Mouse (Mus musculus) heart, adult 18-20 months (tissue): ENCODE measurements around the gene Dph5. TPM values are rescaled to one million over a fixed set of nuclear protein-coding genes. Genes with fewer than 3 reads are reported as not detected.

Source experiments
- DNase-seq, 2 experiments: peaks; one replicate each; pipeline ENCODE4 v3.0.0; 2021 to 2022; ENCODE audit warnings: mixed read lengths in 1 of 2
- microRNA-seq, 2 experiments: library from miRNA; unstranded; fragments of <30 nt; microRNA quantifications; one replicate each; pipeline ENCODE4 v1.2.0; 2022
- total RNA-seq, 2 experiments: library from RNA; stranded (reverse); gene quantifications; 2 replicates each; pipeline ENCODE4 v1.2.3; 2021

Dph5 gene
- total RNA-seq, 2 experiments from 2014 or later, result 7.2 to 9.8 TPM

DNA sequence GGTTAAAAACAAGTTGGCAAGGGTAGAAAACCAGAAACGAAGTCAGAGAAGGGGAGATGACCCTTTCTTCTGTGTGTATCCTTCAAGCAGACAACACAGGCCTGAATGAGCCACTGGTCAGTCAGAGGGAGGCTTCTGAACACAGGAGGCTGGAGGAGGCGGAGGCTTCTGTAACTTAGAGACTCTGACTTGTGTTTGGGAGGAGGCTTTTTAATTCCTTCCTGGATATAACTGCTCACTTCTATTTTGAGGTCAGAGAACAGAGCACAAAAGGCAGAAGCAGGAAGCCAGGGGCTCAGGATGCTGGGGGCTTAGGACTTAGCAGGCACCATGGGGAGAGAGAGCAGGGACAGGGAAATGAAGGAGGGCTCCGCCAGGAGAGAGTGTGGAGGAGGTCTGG is 63.6 kb downstream of the Dph5 start:
- DNase-seq, result peak in 1 of 2 experiments; percentile 15

GRCm38 (mm10) chr3:115952356-115952755 is 64.7 kb downstream of the Dph5 start:
- no peak for DNase-seq

- no peak for DNase-seq
These were observed 65.5 kb downstream of the Dph5 start for GRCm38 (mm10) chr3:115953088-115953487.

DNA sequence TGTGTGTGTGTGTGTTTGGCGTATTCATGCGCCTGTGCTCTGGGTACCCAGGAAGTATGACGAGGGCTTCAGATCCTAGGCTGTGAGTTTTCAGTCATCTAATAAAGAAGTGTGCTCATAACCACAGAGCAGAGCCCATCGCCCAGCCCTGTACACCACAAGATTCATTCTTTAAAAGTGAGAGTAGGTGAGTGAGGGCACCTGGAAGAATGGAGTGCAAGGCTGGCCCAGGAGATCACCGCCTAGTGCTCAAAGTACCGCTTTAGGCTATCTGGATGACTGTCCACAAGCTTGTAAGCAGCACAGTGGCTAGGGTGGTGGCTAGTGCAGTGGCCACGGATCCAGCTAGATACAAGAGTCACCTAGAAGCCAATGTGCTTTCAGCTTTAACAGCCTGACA is 69.6 kb downstream of the Dph5 start:
- DNase-seq, result no peak

DNA sequence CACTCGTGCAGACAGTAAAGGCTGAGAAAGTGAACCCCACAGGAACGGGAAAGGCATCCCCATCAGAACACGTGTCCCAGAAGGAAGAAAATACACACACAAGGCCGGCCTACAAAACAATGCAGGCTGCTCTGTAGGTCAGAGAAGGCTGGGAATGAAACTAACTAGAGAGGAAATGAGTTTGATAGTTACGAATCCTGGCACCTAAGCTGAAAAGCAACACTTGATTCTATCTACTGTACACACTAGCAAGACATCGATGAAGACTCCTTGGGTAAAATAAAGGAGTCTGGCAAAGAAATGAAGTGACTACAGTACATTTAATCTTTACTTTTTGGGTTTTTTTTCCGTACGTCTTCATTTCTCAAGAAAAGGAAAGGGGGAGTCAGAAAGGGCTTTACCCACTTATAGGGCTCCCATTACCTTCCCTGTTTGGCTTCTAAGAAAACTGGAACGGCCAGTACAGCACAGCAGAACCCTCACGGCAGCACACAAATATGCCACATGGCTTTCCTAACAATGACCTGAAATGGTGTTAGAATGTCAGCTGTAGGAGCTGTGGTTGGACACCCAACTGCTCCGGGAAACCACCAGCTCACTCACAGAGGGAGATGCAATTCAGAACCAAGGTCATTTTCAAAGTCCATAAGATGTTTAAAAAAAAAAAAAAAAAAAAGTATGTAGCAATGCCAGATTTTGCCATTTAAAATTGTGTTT is 73.8 kb downstream of the Dph5 start:
- no peak for DNase-seq

DNA sequence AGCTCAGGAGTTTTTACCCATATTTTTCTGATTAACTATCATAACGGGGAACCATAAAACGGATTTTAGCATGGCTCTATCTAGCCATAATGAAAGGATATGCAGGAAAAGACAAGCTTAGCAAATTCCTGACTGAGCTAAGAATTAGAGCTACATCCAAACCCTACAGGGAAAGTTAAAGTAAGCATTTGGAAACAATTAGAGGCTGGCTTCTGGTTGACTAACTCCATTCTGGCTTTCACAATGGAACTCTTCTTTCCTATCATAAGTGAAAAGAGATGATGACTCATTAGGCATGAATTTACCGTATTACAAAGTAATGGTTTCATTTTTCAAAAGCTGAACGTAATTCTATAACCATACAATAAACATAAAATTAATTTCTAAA is 74.4 kb downstream of the Dph5 start:
- no peak for DNase-seq

GRCm38 (mm10) chr3:115963597-115963996 is 76.0 kb downstream of the Dph5 start:
- no peak for DNase-seq

DNA sequence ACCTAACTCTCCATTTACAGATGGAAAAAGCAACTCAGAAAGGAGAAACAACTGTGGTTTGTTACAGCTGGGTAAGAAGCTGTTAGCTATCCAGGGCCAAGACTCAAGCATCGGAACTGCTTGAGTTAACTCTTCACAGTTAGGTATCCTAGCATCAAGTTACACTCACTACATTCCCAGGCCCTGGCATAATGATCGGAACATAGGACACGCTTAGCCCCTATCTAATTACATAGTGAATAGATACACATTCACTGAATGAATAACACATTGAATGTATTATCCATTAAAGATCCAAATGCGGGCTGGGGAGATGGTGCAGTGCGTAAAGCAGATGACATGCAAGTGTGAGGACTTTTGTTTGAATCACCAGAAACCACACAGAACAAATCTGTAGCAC is 76.4 kb downstream of the Dph5 start:
- DNase-seq, result no peak

- no peak for DNase-seq
These were observed 81.3 kb downstream of the Dph5 start for GRCm38 (mm10) chr3:115968745-115969530.

DNA sequence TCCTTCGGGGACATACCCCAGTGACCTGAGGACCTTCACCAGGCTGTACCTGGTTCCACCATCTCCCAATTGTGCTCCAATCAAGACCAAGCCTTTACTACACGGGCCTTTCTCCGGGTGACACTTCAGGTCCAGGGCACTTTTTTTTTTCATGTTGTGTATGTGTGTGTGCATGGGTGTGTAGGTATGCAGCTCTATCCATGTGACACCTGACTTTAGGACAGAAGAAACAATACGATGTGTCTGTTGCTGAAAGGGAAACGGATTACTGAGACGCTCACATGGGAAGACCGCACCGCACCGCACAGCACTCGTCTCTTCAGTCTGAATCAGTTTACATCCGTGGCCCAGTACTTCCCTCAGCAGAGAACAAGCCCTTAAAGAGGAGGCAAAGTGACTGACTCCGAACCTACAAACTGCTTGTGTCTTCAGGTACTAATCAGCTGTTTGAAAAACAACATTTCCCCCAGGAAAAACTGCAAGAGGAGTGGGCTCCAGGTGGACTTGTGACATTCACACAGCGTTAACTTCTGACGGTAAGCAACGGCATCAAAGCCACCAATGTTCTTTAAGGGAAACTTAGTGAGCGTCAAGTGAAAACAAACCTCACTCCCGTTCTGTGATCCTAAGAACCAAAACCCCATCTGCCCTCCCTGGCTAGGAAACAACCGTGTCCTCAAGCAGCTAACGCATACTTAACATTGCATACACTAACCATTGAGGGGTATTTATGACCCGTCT is 83.6 kb downstream of the Dph5 start:
- no peak for DNase-seq

GRCm38 (mm10) chr3:115971891-115972646 is 84.4 kb downstream of the Dph5 start:
- no peak for DNase-seq

DNA sequence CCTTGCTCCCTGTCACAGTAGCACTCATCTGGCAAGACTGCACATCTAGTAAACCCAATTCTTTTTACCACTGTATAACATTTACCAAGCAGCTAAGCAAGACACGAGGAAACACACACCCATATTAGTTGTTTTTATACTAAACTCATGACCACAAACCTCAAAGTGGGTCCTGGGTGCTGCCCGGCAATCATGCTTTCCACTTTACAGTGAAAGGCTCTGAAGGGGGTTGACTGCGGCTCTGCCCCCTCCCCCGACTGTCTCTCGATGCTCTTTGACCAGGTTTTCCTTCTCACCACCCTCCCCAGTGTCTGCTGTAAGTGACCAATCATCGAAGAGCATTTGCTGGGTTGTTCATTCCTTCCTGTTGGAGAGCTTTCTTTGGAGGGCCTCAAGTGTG is 86.6 kb downstream of the Dph5 start:
- DNase-seq, result no peak

DNA sequence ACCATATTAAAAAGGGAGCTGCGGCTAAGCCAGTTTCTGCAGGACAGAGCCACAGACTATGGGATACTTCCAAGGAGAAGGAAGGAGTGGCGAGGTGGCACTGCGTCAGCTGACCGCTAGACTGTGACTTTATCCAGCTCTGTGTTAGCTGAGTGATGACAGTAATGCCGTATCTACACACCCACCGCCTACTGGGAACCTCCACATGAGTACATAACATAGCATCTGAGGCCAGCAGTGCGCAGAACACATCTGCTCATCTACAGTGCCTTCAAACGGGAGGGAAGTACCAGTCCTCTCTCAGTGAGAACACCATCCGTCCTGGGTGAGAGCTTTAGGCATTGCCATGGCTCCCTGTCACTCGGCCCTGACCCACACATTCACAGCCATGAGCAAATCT is 87.4 kb downstream of the Dph5 start:
- peak; percentile 11 to 15 for DNase-seq

GRCm38 (mm10) chr3:115979000-115979399 is 91.4 kb downstream of the Dph5 start:
- peak in 1 of 2 experiments; percentile 40 for DNase-seq

DNA sequence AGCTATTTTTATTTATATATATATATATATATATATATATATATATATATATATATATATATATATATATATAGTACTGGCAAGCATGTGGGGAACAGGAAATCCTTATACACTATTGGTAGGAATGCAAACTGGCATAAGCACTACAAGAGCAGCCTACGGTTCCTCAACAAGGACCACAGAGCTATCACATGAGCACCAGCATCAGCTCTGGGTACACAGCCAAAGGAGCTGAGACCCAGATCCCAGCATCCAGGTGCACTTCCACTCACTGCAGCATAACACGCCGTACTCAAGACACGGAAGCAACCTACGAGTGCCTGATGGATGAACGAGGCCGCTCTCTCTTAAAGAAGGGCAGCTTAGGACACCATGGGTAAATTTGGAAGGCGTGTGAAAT is 95.6 kb downstream of the Dph5 start:
- no peak for DNase-seq

Small RNA genes lying within 50 kb of the gene (microRNA-seq; reads per million reads assigned to microRNA genes)
- 0 reads per million in 2 experiments for gene Mir669n

Other genes with a start within 250 kb of the Dph5 start
- 10 to 100 TPM; 66.2 to 69.4 TPM for gene S1pr1, start 172.8 kb upstream of the Dph5 start, total RNA-seq
- gene Slc30a7, start 119.6 kb downstream of the Dph5 start, total RNA-seq, result 10 to 100 TPM; 10.2 to 11.4 TPM
- gene Extl2, start 119.6 kb downstream of the Dph5 start, total RNA-seq, result 10 to 100 TPM; 14.0 to 17.4 TPM
- 10 to 100 TPM; 16.7 to 23.8 TPM for gene Vcam1, start 241.9 kb downstream of the Dph5 start, total RNA-seq